Mouse (Mus musculus) cortical plate, adult 2 months (tissue): ENCODE measurements around the gene Olfr1415. TPM values are rescaled to one million over a fixed set of nuclear protein-coding genes. Genes with fewer than 3 reads are reported as not detected.
"Not testable (repeated sequence)": the region's sequence is repeated elsewhere in the genome, so short reads cannot be mapped to it uniquely, and the experiment has no call there.

Experiments used
- H3K27ac ChIP-seq: fragments of 200-500 bp; 2 replicates; pipeline ENCODE4 v1.5.1; 2012; ENCODE audit warnings: low read length, control low read depth, inconsistent platforms; ENCODE audit not compliant: insufficient read depth
- H3K4me1 ChIP-seq: fragments of 200-500 bp; 2 replicates; pipeline ENCODE4 v1.6.1; 2011; ENCODE audit warnings: low read length; ENCODE audit not compliant: control insufficient read depth, insufficient read depth
- H3K4me3 ChIP-seq: fragments of 200-500 bp; 2 replicates; pipeline ENCODE4 v1.5.1; 2011; ENCODE audit warnings: mild to moderate bottlenecking, low read length, control low read depth; ENCODE audit not compliant: insufficient read depth
- CTCF ChIP-seq: fragments of 200-500 bp; IDR thresholded peaks from 2 replicates; pipeline ENCODE4 v1.5.1; 2011; ENCODE audit warnings: mild to moderate bottlenecking, control low read depth, low read length; ENCODE audit not compliant: insufficient read depth; ENCODE audit errors: extremely low read depth
- POLR2A ChIP-seq: fragments of 200-500 bp; IDR thresholded peaks from 2 replicates; pipeline ENCODE4 v1.6.1; 2011; ENCODE audit warnings: mild to moderate bottlenecking, low read length, control low read depth; ENCODE audit not compliant: insufficient read depth; ENCODE audit errors: extremely low read depth
- polyA plus RNA-seq: library from polyadenylated mRNA; depleted of rRNA; stranded (reverse); fragments of >200 nt; gene quantifications from 2 replicates; pipeline ENCODE4 v1.2.3, GENCODE M21; 2012; rRNA removed

The Olfr1415 gene
- not detected in 2 replicates for polyA plus RNA-seq

DNA sequence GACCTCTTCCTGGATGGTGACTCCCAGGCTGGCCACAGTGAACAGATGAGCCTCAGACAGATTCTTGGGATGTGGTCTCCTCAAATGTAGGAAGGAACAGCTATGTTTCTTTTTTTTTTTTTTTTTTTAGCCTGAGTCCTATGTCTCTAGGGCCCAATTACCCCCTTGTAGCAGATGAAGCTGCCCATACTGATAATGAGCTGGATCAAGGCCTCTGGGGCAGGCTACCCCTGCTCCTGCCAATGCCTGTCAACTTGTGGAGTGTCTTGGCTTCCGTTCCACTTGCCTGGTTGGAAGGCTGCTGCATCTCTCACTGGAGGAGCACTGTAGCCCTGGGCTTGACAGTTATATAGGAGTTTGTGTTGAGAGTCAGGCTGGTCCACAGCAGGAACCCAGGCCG lies at the start of gene Olfr1415:
Olfr1415 (minus strand) TSS at position 101 of the 400 bp plus-strand sequence.
- no peak within 1 kb of the TSS for H3K4me3 ChIP-seq
- no peak within 1 kb of the TSS for H3K27ac ChIP-seq
- no peak for TF ChIP-seq POLR2A
- TF ChIP-seq CTCF = no peak
- H3K4me1 ChIP-seq = no peaks in the 10 kb centered on the region

DNA sequence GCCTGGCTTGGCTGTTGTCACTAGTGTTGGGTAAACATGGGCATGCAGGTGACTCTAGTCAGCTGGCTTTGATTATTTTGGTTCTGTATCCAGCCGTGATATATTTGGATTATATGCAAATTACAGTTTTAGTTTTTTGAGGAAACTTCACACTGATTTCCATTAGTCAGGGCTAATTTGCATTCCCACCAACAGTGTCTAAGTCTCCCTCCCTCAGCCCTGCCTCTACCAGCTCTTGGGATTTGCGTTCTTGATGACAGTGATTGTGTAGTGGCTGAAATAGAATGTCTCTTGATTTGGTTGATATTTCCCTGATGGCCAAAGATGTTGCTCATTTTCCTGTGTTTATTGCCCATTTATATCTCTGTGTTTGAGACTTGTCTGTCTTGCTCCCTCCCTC lies 43.2 kb upstream of the Olfr1415 start:
- no peak overlapping the region for H3K27ac ChIP-seq
- no peaks in the 10 kb centered on the region for H3K4me1 ChIP-seq
- H3K4me3 ChIP-seq = no peak overlapping the region
- TF ChIP-seq POLR2A = no peak
- no peak for TF ChIP-seq CTCF

DNA sequence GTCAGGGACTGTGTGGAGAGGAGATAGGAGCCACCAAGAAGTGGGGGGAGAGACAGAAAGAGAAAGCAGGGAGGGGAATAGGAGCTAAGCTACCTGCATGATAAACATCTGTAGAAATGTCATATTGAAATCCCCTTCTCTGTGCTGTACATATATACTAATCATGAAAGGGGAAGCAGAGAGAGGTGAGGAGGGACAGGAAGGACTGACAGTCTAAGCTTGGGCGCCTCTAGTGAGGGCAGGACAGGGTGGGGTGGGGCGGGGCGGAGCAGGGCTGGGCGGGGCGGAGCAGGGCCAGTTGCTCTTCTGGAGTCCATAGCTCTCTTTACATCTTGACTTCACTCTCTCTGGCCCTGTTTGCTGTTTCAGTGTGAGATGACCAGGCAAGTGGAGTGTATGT lies 41.1 kb upstream of the Olfr1415 start:
- TF ChIP-seq CTCF (no peak), POLR2A (no peak)
- Histone ChIP-seq H3K4me3 (no peak overlapping the region), H3K4me1 (no peaks in the 10 kb centered on the region), H3K27ac (no peak overlapping the region)

DNA sequence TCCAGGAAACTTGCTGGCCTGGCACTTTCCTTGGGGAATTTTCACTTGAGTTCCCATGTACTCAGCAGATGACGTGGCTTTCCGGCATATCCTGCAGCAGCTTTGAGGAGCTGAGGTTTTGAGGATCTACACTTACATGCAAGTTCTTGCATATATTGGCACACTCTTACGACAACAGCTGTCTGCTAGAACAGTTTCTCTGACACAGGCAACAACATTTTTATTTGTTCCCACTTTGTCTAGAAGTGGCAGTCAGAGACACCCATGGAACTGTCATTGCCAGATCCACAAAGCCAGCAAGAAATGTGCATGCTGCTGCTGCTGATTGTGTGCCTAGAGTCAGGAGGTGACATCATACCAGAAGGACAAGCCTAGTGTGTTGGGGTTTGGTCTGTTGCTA lies 27.9 kb upstream of the Olfr1415 start:
- Histone ChIP-seq H3K4me3 (no peak overlapping the region), H3K27ac (no peak overlapping the region), H3K4me1 (peaks cover 3% of the 10 kb centered on the region; the same call in 1 of the 2 replicates)
- TF ChIP-seq POLR2A (no peak), CTCF (no peak)

DNA sequence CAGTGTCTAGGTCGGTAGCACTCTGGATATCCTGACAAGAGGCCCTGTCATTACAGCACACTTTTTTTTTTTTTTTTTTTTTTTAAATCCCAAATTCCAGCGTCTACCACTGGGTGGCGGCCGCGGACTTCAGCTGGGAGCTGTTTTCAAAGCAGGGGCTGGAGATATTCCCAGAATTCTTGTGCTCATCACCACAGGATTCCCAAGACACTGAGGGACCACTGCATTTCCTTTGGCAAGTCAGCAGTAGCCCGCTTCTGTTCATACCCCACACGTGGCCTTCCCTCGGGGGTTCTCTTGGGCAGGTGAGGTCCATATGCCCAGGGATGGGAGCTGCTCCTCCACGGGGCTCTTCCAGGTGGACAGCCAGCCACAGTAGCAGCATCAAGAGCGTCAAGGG lies 25.5 kb upstream of the Olfr1415 start:
- TF ChIP-seq POLR2A = no peak
- TF ChIP-seq CTCF = peak; percentile 58
- Histone ChIP-seq H3K27ac (no peak overlapping the region), H3K4me1 (peaks cover 8% of the 10 kb centered on the region), H3K4me3 (no peak overlapping the region)

DNA sequence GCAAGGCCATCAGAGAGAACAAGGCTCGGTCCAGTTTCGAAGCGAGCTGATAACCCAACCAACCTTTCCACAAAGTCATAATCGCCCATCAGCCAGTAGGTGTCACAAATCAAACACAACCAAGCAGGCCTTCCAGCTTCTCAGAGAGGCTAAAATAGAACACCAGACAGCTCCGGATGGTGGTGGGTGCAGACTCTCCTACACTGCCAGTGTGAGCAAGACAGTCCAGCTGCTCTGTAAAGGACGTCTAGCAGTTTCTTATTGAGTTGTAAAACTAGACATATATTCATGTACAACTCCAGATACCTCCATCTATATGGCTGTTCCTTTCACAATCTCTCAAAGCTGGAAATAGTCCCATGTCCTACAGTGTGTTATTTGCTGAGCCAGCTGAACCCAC lies 23.1 kb upstream of the Olfr1415 start:
- Histone ChIP-seq H3K27ac (no peak overlapping the region), H3K4me3 (no peak overlapping the region), H3K4me1 (peaks cover 8% of the 10 kb centered on the region)
- no peak for TF ChIP-seq CTCF

DNA sequence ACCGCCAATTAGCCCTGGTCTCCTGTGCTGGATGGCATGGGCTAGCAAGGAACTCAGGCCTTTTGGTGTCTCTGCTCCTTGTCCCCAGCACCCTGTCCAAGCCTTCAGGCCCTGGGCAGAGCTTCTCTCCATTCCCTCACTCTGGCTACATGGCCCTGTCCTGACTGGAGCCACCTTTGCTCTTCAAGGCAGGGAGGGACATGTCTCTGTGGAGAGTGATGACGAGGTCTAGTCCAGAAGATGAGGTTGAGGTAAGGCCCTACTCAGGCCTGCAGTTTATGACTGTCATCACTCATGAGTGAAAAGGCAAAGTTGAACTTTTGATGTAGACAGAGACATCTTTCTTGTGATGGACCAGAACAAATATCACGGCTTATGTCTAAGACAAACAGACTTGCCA lies 22.7 kb upstream of the Olfr1415 start, which contains the start of gene Olfr1414:
Olfr1414 (minus strand) TSS at position 101 of the 400 bp plus-strand sequence.
- H3K27ac ChIP-seq = no peak within 1 kb of the TSS

DNA sequence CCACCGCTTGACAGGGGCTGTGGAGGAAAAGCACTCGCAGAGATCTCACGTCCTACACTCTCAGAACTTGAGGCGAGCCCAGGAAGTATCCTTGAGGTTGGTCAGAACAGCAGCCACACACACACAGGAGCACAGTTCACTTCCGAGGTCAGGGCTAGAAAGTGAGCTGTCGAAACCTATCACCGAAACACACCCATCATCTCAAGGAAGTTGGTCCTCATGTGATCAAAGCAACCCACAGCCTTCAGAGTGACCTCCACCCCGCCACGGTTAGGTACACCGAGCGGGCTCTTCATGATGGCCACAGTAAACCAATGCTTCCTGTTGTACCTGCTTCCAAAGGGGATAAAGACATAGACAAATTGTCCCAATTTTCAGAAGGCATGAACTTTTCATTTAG lies 19.5 kb upstream of the Olfr1415 start:
- no peak overlapping the region for H3K27ac ChIP-seq
- no peak overlapping the region for H3K4me3 ChIP-seq
- H3K4me1 ChIP-seq = peaks cover 8% of the 10 kb centered on the region
- TF ChIP-seq POLR2A (no peak), CTCF (no peak)

More for the DNA sequence above, 22.7 kb upstream of the Olfr1415 start, which contains the start of gene Olfr1414:
- Histone ChIP-seq H3K4me3 (no peak within 1 kb of the TSS), H3K4me1 (peaks cover 8% of the 10 kb centered on the region)
- TF ChIP-seq CTCF (no peak), POLR2A (no peak)

DNA sequence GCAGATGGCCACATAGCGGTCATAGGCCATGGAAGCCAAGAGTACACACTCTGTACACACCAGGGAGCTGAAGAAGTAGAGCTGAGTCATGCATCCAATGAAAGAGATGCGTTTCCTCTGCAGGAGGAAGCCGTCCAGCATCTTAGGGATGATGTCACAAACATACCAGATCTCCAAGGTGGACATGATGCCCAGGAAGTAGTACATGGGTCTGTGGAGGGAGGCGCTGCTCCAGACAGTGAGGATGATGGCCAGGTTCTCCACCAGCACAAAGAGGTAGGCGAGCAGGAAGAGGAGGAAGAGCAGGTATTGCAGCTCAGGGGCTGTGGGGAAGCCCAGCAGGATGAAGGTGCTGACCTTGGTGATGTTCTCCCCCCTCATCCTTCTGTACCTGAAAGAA lies 15.7 kb upstream of the Olfr1415 start:
- H3K4me3 ChIP-seq, H3K4me1 ChIP-seq, H3K27ac ChIP-seq: not testable (repeated sequence)

DNA sequence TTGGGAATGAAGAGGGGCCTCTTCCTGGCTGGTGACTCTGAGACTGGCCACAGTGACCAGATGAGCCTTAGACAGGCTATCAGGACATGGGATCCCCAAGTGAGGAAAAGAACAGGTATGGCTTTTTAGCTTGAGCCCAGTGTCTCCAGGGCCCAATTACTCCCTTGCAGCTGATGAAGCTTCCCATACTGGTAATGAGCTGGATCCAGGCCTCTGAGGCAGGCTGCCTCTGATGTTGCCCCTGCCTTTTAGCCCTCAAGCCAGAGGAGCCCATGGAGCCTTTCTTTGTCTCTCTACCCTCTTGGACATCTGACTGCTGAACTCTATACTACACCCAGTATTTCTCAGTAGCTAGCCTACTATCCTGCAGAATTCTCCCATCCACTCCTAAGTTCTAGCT lies 10.9 kb downstream of the Olfr1415 start, which contains the start of gene Olfr1416:
Olfr1416 (minus strand) TSS at position 101 of the 400 bp plus-strand sequence.
- TF ChIP-seq CTCF (no peak), POLR2A (no peak)
- H3K4me3 ChIP-seq = no peak within 1 kb of the TSS
- H3K4me1 ChIP-seq = no peaks in the 10 kb centered on the region
- no peak within 1 kb of the TSS for H3K27ac ChIP-seq
